8 mouse cellular contexts compared by ENCODE assay signal in genomic region chr3:82547908-82548721, GRCm38 (mm10). TPM values are rescaled to one million over a fixed set of nuclear protein-coding genes. Genes with fewer than 3 reads are reported as not detected.
DNase-seq lines count a peak whose midpoint lies in the region; ATAC-seq and TF ChIP-seq lines count a peak whose summit lies in the region.

Gene Npy2r (minus strand): TSS chr3:82548084.

- peak; percentile 19 for DNase-seq in gastrocnemius, postnatal 10 days
- DNase-seq in gastrocnemius, postnatal 36 days, result no peak
- peak; percentile 4 for DNase-seq in heart, postnatal 4 days
- peak; percentile 21 for DNase-seq in limb, embryonic 14.5 days (ENCODE audit: low spot score)
- DNase-seq in spleen, postnatal 4 days (ENCODE audit: low spot score in 2 of 2), result no peak

- H3K9ac ChIP-seq in ES-Bruce4 (ENCODE audit: low read depth, poor library complexity, severe bottlenecking), result no peak within 1 kb of the TSS
- H3K9ac ChIP-seq in limb, embryonic 14.5 days (ENCODE audit: low read depth, low read length, severe bottlenecking), result peak within 1 kb of the TSS; percentile 49
- H3K9ac ChIP-seq in neural tube, embryonic 15.5 days (replicated peaks), result peak within 1 kb of the TSS; percentile 46

- TF ChIP-seq EP300 in ES-Bruce4 (IDR thresholded peaks at IDR 0.05; ENCODE audit: insufficient read depth, low read depth, low read length), result no peak

- H3K27me3 ChIP-seq in ES-Bruce4 (ENCODE audit: control insufficient read depth, insufficient read depth, low read length, poor library complexity, severe bottlenecking), result peaks cover 4% of the 10 kb centered on the region
- 0 out of 2 replicates have a peak, but pooled peaks cover 5% of the 10 kb centered on the region for H3K27me3 ChIP-seq in limb, embryonic 14.5 days (ENCODE audit: control insufficient read depth, insufficient read depth, low read length)
- peaks cover 22% of the 10 kb centered on the region for H3K27me3 ChIP-seq in neural tube, embryonic 15.5 days (replicated peaks)

- no peak for TF ChIP-seq CTCF in ES-Bruce4 (IDR thresholded peaks at IDR 0.05; ENCODE audit: low read depth, low read length)

- intact Hi-C loops in gastrocnemius, postnatal 36 days (cut with DNase I), result no loop called here

- no peak within 1 kb of the TSS for H3K27ac ChIP-seq in ES-Bruce4 (ENCODE audit: insufficient read depth, low read length)
- no peak within 1 kb of the TSS; the same call in 1 of the 2 replicates for H3K27ac ChIP-seq in limb, embryonic 14.5 days (replicated peaks; ENCODE audit: low read depth, low read length)
- no peak within 1 kb of the TSS for H3K27ac ChIP-seq in neural tube, embryonic 15.5 days (replicated peaks)

- H3K4me3 ChIP-seq in ES-Bruce4 (ENCODE audit: low read depth, low read length), result peak within 1 kb of the TSS; percentile 46
- H3K4me3 ChIP-seq in limb, embryonic 14.5 days (replicated peaks; ENCODE audit: low read length), result peak within 1 kb of the TSS; percentile 46
- H3K4me3 ChIP-seq in neural tube, embryonic 15.5 days (replicated peaks), result peak within 1 kb of the TSS; percentile 48

- peak within 1 kb of the TSS; percentile 89 for H3K4me2 ChIP-seq in limb, embryonic 14.5 days (replicated peaks; ENCODE audit: low read depth, low read length, severe bottlenecking)
- peak within 1 kb of the TSS; percentile 96 for H3K4me2 ChIP-seq in neural tube, embryonic 15.5 days

- no peaks in the 10 kb centered on the region for H3K9me3 ChIP-seq in ES-Bruce4 (replicated peaks; ENCODE audit: control insufficient read depth, insufficient read depth, low read length, poor library complexity, severe bottlenecking)
- no peaks in the 10 kb centered on the region for H3K9me3 ChIP-seq in limb, embryonic 14.5 days (ENCODE audit: control insufficient read depth, low read length)
- no peaks in the 10 kb centered on the region for H3K9me3 ChIP-seq in neural tube, embryonic 15.5 days (replicated peaks)

- peak; percentile 50 for ATAC-seq in common myeloid progenitor, adult 5-6 weeks (replicated peaks; ENCODE audit: low read depth, poor library complexity, severe bottlenecking)
- ATAC-seq in limb, embryonic 14.5 days (ENCODE audit: low FRiP score, low read depth), result peak; percentile 69
- peak; percentile 78 for ATAC-seq in neural tube, embryonic 15.5 days (ENCODE audit: low FRiP score)

- H3K4me1 ChIP-seq in ES-Bruce4 (ENCODE audit: control insufficient read depth, insufficient read depth, low read length), result no peaks in the 10 kb centered on the region
- no peaks in the 10 kb centered on the region; the same call in 1 of the 2 replicates for H3K4me1 ChIP-seq in limb, embryonic 14.5 days (ENCODE audit: control insufficient read depth, insufficient read depth, low read length)
- peaks cover 14% of the 10 kb centered on the region for H3K4me1 ChIP-seq in neural tube, embryonic 15.5 days

- H3K36me3 ChIP-seq in ES-Bruce4 (ENCODE audit: control insufficient read depth, insufficient read depth, low read length, poor library complexity, severe bottlenecking), result no peaks in the 10 kb centered on the region
- H3K36me3 ChIP-seq in limb, embryonic 14.5 days (ENCODE audit: control insufficient read depth, insufficient read depth, low read length), result no peaks in the 10 kb centered on the region
- H3K36me3 ChIP-seq in neural tube, embryonic 15.5 days, result no peaks in the 10 kb centered on the region

- no peak for TF ChIP-seq POLR2A in ES-Bruce4 (IDR thresholded peaks at IDR 0.05; ENCODE audit: insufficient read depth, low read length)
- no peak for TF ChIP-seq POLR2A in limb, embryonic 14.5 days (IDR thresholded peaks at IDR 0.05; ENCODE audit: borderline replicate concordance, extremely low read depth, insufficient read depth, insufficient read length)

- under 1% methylated on average over 27 of the region's 32 CpGs for WGBS in limb, embryonic 14.5 days
- WGBS in neural tube, embryonic 15.5 days, result under 1% methylated on average over 32 of the region's 32 CpGs

RNA-seq across cellular contexts. Expression of gene Npy2r, which starts in this region (rescaled TPM):
- total RNA-seq in gastrocnemius, postnatal 10 days (2021), result under 1 TPM; 0.41 to 0.54 TPM
- total RNA-seq in gastrocnemius, postnatal 36 days (2021), result not detected
- polyA plus RNA-seq in ES-Bruce4 (2011; ENCODE audit: insufficient read depth, insufficient read length, low read depth, missing spikeins), result not detected in 2 replicates
- not detected in 2 replicates for total RNA-seq in common myeloid progenitor, adult 5-6 weeks (2017)
- total RNA-seq in heart, postnatal 4 days (2021), result not detected
- polyA plus RNA-seq in limb, embryonic 14.5 days (2012; rRNA removed), result 1.7 TPM in 2 replicates
- polyA plus RNA-seq in limb, embryonic 14.5 days (2014; fragmentation: Nextera tagmentation; extraction: Ambion mirVana), result 2.2 and 2.3 TPM in 2 replicates
- 2.4 and 2.9 TPM in 2 replicates for polyA plus RNA-seq in neural tube, embryonic 15.5 days (2015; fragmentation: Nextera tagmentation; extraction: Ambion mirVana)

Comparison
In these comparisons a context has a peak if more than half of its experiments do, and no peak if none do; other contexts are left out.
1. Peak in DNase-seq in gastrocnemius, postnatal 10 days; RNA of the gene not detected or under 1 TPM.
2. Peak in ATAC-seq in common myeloid progenitor, adult 5-6 weeks; RNA of the gene not detected or under 1 TPM.
3. Peak in DNase-seq in heart, postnatal 4 days; RNA of the gene not detected or under 1 TPM.